Mouse (Mus musculus) adrenal gland, postnatal 25 days (tissue): ENCODE results near the gene Cyp2d26. TPM values are rescaled to one million over a fixed set of nuclear protein-coding genes. Genes with fewer than 3 reads are reported as not detected.
A peak's percentile ranks its signal among the peaks of the same experiment; 100 is the strongest.
"Not testable (repeated sequence)": the region's sequence is repeated elsewhere in the genome, so short reads cannot be mapped to it uniquely, and the experiment has no call there.

Source experiments
- DNase-seq: peaks from one replicate; pipeline ENCODE4 v3.0.0; 2021; ENCODE audit warnings: mixed read lengths
- long read RNA-seq: library from polyadenylated mRNA; stranded (forward); transcript quantifications from one replicate; pipeline ENCODE4 v2.0.0, GENCODE M21; 2021
- total RNA-seq: library from RNA; stranded (reverse); gene quantifications from 2 replicates; pipeline ENCODE4 v1.2.3, GENCODE M21; 2021

The Cyp2d26 gene
- 8.0 TPM in 1 of 2 replicates, not detected in the other for total RNA-seq
- long read RNA-seq, transcript Cyp2d26-201 (9 exons, 1,700 nt): major isoform, 221 of 285 reads
- long read RNA-seq, partial matches to known transcripts: 49 of 285 reads
- long read RNA-seq, other reads (novel, unspliced or antisense): 14 of 285 reads

DNA sequence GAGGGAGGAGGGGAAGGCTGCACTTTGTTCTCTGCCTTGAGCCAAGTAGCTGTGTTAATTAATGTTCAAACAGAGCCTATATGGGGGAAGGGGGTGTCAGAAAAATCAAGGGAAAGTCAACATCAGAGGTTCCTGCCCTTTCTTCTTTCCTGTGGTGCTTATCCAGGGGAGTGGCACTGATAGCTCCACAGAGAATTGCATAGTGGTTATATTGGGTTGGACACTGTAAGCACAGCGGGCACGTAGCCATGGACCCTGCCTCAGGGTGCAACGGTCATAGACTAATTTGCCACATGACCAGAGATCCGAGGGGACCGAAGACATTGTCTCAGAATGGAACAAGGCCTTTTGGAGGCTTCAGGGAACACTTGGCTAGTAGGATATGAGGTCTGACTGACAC, at the start of gene Cyp2d26:
Gene Cyp2d26 (minus strand): TSS at position 18 of the 400 bp plus-strand sequence.
- DNase-seq: no peak

DNA sequence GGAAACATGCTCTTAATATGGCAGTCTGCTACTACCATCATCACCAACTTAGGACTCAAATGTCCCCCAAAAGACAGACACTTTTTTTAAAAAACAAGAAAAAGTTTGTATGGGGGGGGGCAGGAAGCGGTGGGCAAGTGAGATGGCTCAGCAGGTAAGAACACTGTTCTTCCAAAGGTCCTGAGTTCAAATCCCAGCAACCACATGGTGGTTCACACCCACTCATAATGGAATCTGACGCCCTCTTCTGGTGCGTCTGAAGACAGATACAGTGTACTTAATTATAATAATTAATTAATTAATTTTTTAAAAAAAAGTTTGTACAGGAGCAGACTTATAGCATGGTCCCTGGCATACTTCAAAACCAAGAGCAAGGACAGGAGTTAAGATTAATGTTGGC, 45.1 kb upstream of the Cyp2d26 start:
- no peak for DNase-seq

- DNase-seq: no peak
Measured at GRCm38 (mm10) chr15:82829917-82830316, 35.8 kb upstream of the Cyp2d26 start.

- no peak for DNase-seq
Measured at GRCm38 (mm10) chr15:82825866-82826265, 31.8 kb upstream of the Cyp2d26 start.

DNA sequence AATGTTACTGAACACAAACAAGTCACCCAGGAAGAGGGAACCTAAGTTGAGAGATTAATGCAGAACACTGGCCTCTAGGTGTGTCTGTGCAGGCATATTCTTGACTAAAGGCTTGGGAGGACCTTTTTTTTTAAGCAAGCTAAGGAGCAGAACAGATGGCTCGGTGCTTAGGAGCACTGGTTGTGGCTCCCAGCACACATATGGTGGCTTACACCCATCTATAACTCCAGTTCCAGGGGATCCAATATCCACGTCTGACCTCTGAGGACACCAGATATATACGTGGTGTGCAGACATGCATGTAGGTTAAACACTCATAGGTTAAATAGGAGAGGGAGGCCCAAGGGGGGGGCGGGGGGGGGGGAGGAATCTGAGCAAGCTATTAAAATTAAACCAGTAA, 28.3 kb upstream of the Cyp2d26 start:
- DNase-seq: no peak

- no peak for DNase-seq
Measured at GRCm38 (mm10) chr15:82821657-82822056, 27.6 kb upstream of the Cyp2d26 start.

GRCm38 (mm10) chr15:82815296-82815695, 21.2 kb upstream of the Cyp2d26 start:
- no peak for DNase-seq

DNA sequence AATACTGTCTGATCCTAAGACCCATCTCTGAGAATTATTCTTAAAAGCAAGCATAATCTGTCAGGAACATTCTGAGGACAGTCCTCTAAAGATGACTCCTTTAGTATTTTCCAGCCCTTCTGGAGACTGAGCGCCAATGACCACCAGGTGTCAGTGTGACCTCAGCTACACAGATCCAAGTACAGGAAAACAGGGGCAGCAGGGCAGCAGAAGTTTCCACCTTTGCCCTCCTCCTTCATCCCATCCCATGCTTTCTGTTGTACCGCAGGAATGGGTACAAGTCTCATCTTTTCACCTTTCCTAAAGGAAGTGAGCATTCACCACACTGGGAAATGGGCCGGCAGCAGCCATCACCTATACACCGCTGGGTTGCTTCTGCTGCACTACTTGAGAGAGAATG, 20.7 kb upstream of the Cyp2d26 start:
- peak; percentile 62 for DNase-seq

DNA sequence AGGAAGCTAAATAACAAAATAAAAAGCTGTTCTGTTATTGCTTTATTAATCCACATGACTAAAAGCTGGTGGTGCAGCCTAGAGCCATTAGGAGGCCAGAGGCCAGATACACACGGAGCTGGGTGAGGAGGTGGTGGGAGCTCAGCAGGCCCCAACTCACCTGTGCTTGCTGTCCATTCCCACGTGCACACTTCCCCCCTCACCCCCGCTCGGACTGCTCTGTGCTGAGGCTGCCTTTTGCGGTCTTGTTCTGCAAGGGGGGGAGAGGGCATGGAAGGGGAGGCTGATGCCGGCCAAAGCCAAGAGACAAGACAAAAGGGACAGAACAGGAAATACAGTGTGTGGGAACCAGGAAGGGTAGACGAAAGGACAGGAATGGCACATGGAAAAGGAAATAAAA, 20.2 kb upstream of the Cyp2d26 start:
- no peak for DNase-seq

- DNase-seq: no peak
Measured at GRCm38 (mm10) chr15:82810556-82810955, 16.5 kb upstream of the Cyp2d26 start.

- DNase-seq: no peak
Measured at GRCm38 (mm10) chr15:82809511-82809910, 15.4 kb upstream of the Cyp2d26 start.

DNA sequence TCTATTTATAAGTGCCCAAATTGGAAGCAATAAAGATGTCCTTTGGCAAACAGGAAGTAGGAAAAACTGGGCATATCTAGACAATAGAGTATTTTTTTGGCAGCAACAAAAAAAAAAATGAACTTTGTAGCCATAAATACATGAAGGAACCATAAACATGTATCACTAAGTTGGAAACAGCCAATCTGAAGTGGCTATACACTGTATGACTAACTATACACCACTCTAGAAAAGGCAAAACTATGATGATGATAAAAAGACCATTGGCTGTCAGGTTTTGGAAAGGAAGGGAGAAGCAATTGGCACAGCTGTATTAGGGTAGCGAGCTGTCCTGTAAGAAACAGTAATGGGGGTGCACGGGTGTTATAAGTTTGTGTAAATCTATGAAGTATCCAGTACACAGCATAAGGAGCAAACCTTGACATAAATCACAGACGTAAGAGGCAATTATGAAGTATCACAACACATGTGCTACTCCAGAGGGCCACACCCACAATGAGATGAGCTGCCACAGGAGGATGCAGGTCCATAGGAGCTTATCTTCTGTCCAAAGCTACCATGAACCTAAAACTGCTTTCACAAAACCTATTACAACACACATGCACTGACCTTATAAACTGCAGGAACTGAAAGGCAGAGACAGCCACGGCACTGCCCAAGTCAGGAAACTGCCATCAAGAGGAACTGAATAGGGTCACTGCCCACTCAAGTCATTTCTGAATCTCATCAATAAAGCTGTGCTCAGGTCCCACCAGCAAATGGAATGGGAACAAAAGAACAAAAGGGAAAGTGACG, 13.1 kb upstream of the Cyp2d26 start:
- no peak for DNase-seq

DNA sequence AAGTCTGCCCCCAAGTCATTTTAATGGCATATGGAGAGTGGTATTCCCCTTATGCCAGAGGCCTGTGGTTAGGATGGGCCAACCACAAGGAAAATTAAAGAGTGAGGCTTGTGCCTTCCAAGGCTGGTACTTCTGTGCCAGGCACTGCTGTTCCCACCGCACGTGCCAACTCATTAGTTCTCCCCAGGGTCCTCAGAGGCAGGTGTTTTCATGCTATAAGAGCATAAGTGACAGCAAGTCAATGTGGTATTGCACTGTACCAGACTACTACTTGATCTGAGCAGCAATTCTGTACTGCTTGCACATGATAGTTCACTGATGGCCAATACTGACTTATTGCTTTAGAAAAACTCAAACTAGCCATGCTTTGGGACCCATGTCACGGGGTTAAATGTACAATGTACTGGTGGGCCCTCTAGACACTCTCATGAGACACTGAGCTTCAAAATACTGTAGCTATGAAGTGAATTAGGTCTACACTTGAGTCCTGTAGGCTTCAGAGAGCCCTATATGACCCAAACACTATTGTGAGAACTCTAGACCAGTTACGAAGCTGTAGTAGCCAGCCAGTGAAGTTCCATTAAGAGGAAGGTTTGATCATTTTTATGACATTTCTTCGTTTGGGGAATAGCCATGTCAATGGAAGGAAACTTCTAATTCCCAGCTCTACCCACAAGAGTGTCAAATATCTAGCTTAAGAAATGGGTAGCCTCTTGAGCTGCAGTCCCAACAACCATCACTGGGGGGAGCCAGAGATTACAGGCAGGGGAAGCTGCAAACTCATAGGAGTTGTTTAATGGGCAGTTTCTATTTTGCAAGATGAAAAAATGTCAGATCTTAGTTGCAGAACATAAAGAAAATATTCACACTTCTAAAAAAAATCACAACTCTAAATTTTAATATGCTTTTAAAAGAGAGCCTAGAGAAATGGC, 10.9 kb upstream of the Cyp2d26 start:
- DNase-seq: peak; percentile 80

DNA sequence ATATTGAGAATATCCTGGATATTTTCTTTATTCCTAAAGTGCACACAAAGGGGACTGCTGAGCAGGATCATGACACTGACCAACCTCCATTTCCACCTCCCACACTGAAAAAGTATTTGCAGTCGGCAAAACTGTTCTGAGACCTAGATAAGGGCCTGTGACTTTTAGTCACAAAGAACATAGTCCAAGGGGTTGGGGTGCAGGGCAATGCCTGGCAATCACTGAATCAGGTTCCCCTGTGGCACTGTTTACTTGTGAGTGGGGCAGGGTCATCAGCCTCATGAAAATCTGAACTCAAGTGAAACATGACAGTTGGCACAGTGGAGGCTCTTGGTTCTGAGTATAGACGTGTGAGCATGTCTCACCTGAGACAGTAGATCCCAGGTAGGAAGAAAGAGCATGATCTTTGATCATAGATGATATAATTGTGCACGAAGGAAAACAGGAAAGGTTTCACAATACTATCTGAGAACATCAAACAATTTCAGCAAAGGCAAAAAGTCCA, 1.9 kb upstream of the Cyp2d26 start:
- DNase-seq: no peak

DNA sequence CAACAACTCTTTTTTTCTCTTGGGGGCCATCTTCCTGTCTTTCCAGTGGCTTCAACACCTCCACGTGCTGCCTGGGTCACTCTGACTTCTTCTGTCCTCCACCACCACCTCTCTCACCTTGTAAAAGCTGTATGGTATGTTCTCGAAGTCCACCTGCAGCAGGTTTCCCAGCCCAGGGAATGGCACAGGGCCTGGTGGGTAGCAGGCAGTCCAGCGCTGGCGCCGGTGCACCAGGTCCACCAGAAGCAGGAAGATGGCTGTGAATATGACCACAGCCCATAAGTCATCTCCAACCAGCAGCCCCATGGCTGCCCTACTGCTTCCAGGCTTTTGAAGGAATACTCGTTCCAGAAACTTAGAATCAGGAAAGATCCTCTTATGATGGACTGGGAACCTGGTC, 226 bp downstream of the Cyp2d26 start:
- no peak for DNase-seq

DNA sequence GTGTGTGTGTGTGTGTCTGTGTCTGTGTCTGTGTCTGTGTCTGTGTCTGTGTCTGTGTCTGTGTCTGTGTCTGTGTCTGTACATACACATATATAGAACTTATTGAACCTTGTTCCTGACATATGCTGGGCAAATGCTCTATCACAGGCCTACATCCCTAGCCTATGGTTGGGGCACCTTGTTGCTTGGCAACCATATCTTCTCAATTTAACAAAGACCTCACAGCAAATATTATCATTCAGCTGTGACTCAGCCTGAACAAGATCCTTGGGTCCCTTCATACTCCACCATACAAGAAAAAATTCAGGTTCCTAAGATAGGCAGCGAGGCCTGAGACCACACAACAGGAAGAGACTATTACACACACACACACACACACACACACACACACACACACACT, 640 bp downstream of the Cyp2d26 start:
- no peak for DNase-seq

- no peak for DNase-seq
Measured at GRCm38 (mm10) chr15:82792566-82792965, 1.5 kb downstream of the Cyp2d26 start.

DNA sequence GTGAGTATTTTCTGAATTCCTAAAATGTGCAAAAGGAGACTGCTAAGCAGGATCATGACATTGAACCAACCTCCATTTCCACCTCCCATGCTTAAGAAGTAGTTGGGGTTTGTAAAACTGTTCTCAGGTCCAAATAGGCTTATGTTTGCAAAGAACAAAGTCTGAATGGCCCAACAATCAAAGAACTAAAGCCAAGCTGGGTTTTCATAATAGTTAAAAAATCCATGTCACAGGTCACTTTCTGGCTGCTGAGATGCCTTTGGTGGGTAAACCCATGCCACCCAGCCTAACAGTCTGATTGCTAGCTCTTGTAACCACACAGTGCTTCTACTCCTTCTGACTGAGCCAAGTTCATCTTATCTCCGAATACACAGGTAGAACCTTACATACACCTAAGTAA, 9.5 kb downstream of the Cyp2d26 start:
- DNase-seq: no peak

GRCm38 (mm10) chr15:82783800-82784199, 10.3 kb downstream of the Cyp2d26 start:
- DNase-seq: no peak

DNA sequence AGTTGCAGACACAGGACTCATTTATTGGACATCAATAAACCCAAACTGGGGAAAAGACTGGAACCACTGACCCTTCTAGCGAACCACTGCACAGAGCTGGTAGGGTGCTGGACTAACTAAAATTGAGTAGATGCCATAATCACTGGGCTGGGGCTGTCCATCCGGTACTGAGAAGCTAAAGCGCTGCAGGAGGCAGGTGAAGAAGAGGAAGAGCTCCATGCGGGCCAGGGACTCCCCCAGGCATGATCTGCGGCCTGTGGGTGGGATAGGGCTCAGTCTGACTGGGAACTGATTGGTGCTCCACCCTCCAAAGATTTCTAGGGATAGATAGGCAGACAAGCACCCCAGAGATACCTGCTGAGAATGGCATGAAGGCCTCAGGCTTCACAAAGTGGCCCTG, 16.2 kb downstream of the Cyp2d26 start:
- not testable (repeated sequence) for DNase-seq

DNA sequence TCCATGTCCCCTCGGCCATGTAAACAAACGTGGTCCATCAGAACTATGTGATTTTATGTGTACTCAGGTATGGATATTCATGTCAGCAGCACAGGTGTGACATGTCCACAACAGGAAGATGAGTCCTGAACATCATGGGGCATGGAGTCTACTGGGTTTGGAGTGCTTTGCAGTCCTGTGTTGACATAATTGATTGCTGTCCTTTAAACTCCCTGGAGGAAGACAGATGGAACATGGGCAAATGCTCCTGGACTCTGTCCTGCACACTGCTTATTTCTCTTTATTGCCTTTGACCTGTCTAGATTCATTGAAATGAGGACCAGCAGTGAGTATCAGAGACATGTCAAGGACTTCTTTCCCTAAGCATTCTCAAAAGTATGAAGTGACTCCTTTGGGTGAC, 28.2 kb downstream of the Cyp2d26 start:
- no peak for DNase-seq

GRCm38 (mm10) chr15:82764881-82765280, 29.2 kb downstream of the Cyp2d26 start:
- DNase-seq: no peak
